Mouse (Mus musculus): ENCODE measurements around the gene Akr1b10. TPM values are rescaled to one million over a fixed set of nuclear protein-coding genes. Genes with fewer than 3 reads are reported as not detected.

Gene Akr1b10
- total RNA-seq, 2 experiments from 2014 or later: 17.4 to 18.3 TPM

- DNase-seq (ENCODE audit: low spot score in 2 of 2): no peak
- intact Hi-C loops (cut with DNase I): no loop called here
Observed at GRCm38 (mm10) chr6:34416521-34416920, 32.5 kb downstream of the Akr1b10 start.

GRCm38 (mm10) chr6:34419071-34419470 is 35.1 kb downstream of the Akr1b10 start:
- no peak for DNase-seq (ENCODE audit: low spot score in 2 of 2)
- intact Hi-C loops (cut with DNase I): no loop called here

- no peak for DNase-seq (ENCODE audit: low spot score in 2 of 2)
- intact Hi-C loops (cut with DNase I): no loop called here
Observed at GRCm38 (mm10) chr6:34439006-34439405, 55.0 kb downstream of the Akr1b10 start.

GRCm38 (mm10) chr6:34441556-34442257 is 57.7 kb downstream of the Akr1b10 start:
- intact Hi-C loops (cut with DNase I): no loop called here
- no peak for DNase-seq (ENCODE audit: low spot score in 2 of 2)

- intact Hi-C loops (cut with DNase I): no loop called here
- DNase-seq (ENCODE audit: low spot score in 2 of 2): no peak
Observed at GRCm38 (mm10) chr6:34443791-34444190, 59.8 kb downstream of the Akr1b10 start.

Other genes with a start within 250 kb of the Akr1b10 start
- 10 to 100 TPM; 48.0 to 51.4 TPM for gene Slc35b4, start 207.1 kb upstream of the Akr1b10 start, total RNA-seq (2021)
- gene Akr1b3, start 66.7 kb upstream of the Akr1b10 start, total RNA-seq (2021): 10 to 100 TPM; 47.4 to 48.2 TPM
- under 1 TPM; 0.40 to 0.51 TPM for gene Akr1b8, start 30.1 kb upstream of the Akr1b10 start, total RNA-seq (2021)
- gene Akr1b7, start 28.1 kb downstream of the Akr1b10 start, total RNA-seq (2021): not detected
- gene Bpgm, start 92.0 kb downstream of the Akr1b10 start, total RNA-seq (2021): 10 to 100 TPM; 69.4 to 74.8 TPM
- 10 to 100 TPM; 20.8 to 23.8 TPM for gene Cald1, start 214.3 kb downstream of the Akr1b10 start, total RNA-seq (2021)